Mouse (Mus musculus): Measurements from ENCODE around the gene Hdhd5. TPM values are rescaled to one million over a fixed set of nuclear protein-coding genes. Genes with fewer than 3 reads are reported as not detected.
A peak's percentile ranks its signal among the peaks of the same experiment; 100 is the strongest.

Hdhd5 gene
- polyA plus RNA-seq, 1 experiment: 9.9 TPM

- H3K4me1 ChIP-seq (ENCODE audit: control insufficient read depth, insufficient read depth, insufficient read length, low read length): peaks cover 2% of the 10 kb centered on the region; the same call in 1 of the 2 replicates
- H3K27me3 ChIP-seq (ENCODE audit: control insufficient read depth, insufficient read depth, low read length): no peaks in the 10 kb centered on the region
- H3K4me3 ChIP-seq (ENCODE audit: low read depth, low read length): no peak overlapping the region
- WGBS: 79% methylated on average over 3 of the region's 3 CpGs
- peaks cover 3% of the 10 kb centered on the region for H3K36me3 ChIP-seq (ENCODE audit: control insufficient read depth, insufficient read depth, low read length)
- no peak overlapping the region for H3K27ac ChIP-seq (ENCODE audit: insufficient read depth, low read depth, low read length)
- TF ChIP-seq POLR2A (IDR thresholded peaks at IDR 0.05; ENCODE audit: low read depth, low read length) (no peak), CTCF (IDR thresholded peaks at IDR 0.05; ENCODE audit: extremely low read depth, insufficient read length, insufficient replicate concordance, low read depth, low read length) (no peak)
These were observed 61.9 kb downstream of the Hdhd5 start for GRCm38 (mm10) chr6:120469268-120469667.

GRCm38 (mm10) chr6:120468259-120468658 lies 62.9 kb downstream of the Hdhd5 start:
- H3K36me3 ChIP-seq (ENCODE audit: control insufficient read depth, insufficient read depth, low read length): no peaks in the 10 kb centered on the region
- TF ChIP-seq CTCF (IDR thresholded peaks at IDR 0.05; ENCODE audit: extremely low read depth, insufficient read length, insufficient replicate concordance, low read depth, low read length) (no peak), POLR2A (IDR thresholded peaks at IDR 0.05; ENCODE audit: low read depth, low read length) (no peak)
- 89% methylated on average over 4 of the region's 4 CpGs for WGBS

GRCm38 (mm10) chr6:120466609-120467329 lies 64.3 kb downstream of the Hdhd5 start:
- Histone ChIP-seq H3K36me3 (ENCODE audit: control insufficient read depth, insufficient read depth, low read length) (no peaks in the 10 kb centered on the region), H3K4me3 (ENCODE audit: low read depth, low read length) (no peak overlapping the region), H3K27ac (ENCODE audit: insufficient read depth, low read depth, low read length) (no peak overlapping the region), H3K4me1 (ENCODE audit: control insufficient read depth, insufficient read depth, insufficient read length, low read length) (peaks cover 5% of the 10 kb centered on the region), H3K27me3 (ENCODE audit: control insufficient read depth, insufficient read depth, low read length) (no peaks in the 10 kb centered on the region)
- TF ChIP-seq POLR2A (IDR thresholded peaks at IDR 0.05; ENCODE audit: low read depth, low read length): no peak
- WGBS: 66% methylated on average over 10 of the region's 10 CpGs

More at GRCm38 (mm10) chr6:120468259-120468658, 62.9 kb downstream of the Hdhd5 start:
- Histone ChIP-seq H3K27ac (ENCODE audit: insufficient read depth, low read depth, low read length) (no peak overlapping the region), H3K27me3 (ENCODE audit: control insufficient read depth, insufficient read depth, low read length) (no peaks in the 10 kb centered on the region), H3K4me3 (ENCODE audit: low read depth, low read length) (no peak overlapping the region), H3K4me1 (ENCODE audit: control insufficient read depth, insufficient read depth, insufficient read length, low read length) (peaks cover 3% of the 10 kb centered on the region; the same call in 1 of the 2 replicates)

DNA sequence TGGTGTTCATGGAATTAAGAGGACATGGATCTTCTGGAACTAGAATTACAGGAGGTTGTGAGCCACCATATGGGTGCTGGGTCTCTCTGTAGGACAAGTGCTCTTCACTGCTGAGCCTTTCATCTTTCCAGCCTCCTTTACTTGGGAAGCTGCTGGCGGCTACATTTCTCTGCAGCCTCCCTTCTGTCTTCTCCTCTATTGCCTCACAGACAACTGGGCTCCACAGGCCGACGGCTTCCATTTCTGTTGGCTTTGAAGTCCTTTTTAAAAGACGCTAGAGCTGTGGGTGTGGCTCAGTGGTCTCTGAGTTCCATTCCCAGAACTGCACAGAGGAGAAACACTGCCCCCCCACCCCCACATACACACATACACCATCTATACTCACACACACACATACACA lies 65.7 kb downstream of the Hdhd5 start:
- no peaks in the 10 kb centered on the region for H3K36me3 ChIP-seq (ENCODE audit: control insufficient read depth, insufficient read depth, low read length)
- H3K4me3 ChIP-seq (ENCODE audit: low read depth, low read length): no peak overlapping the region
- no peak for TF ChIP-seq CTCF (IDR thresholded peaks at IDR 0.05; ENCODE audit: extremely low read depth, insufficient read length, insufficient replicate concordance, low read depth, low read length)
- no peak for TF ChIP-seq POLR2A (IDR thresholded peaks at IDR 0.05; ENCODE audit: low read depth, low read length)
- peaks cover 5% of the 10 kb centered on the region for H3K4me1 ChIP-seq (ENCODE audit: control insufficient read depth, insufficient read depth, insufficient read length, low read length)
- H3K27ac ChIP-seq (ENCODE audit: insufficient read depth, low read depth, low read length): no peak overlapping the region
- WGBS: 71% methylated on average over 4 of the region's 4 CpGs
- no peaks in the 10 kb centered on the region for H3K27me3 ChIP-seq (ENCODE audit: control insufficient read depth, insufficient read depth, low read length)

DNA sequence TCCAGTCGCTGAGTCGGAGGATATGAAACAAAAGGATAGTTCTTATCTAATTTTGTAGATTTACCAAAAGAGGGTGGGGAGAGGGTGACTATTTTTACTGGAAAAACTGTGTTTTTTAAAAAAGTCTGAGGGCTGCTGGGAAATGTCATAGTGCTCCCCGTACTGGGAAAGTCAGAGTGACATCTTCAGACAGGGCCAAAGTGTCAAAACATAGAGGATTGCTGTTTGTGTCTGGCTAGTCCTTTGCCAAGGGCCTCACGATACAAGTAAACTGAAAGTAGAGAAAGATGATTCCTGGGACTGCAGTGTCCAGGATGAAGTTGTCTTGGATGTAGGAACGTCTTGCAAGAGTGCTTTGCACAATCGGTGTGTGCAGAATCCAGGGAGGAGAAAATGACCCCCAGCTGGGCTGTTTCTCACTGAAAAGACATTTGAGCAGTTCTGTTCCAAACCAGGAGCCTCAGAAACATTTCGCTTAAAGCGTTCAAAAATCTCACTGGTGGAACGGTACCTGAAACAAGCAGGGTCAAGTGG lies 66.6 kb downstream of the Hdhd5 start:
- Histone ChIP-seq H3K4me3 (ENCODE audit: low read depth, low read length) (peak overlapping the region; percentile 96; the same call in 1 of the 2 replicates), H3K27ac (ENCODE audit: insufficient read depth, low read depth, low read length) (no peak overlapping the region), H3K27me3 (ENCODE audit: control insufficient read depth, insufficient read depth, low read length) (no peaks in the 10 kb centered on the region), H3K36me3 (ENCODE audit: control insufficient read depth, insufficient read depth, low read length) (no peaks in the 10 kb centered on the region), H3K4me1 (ENCODE audit: control insufficient read depth, insufficient read depth, insufficient read length, low read length) (peaks cover 5% of the 10 kb centered on the region)
- TF ChIP-seq POLR2A (IDR thresholded peaks at IDR 0.05; ENCODE audit: low read depth, low read length): no peak
- no peak for TF ChIP-seq CTCF (IDR thresholded peaks at IDR 0.05; ENCODE audit: extremely low read depth, insufficient read length, insufficient replicate concordance, low read depth, low read length)
- WGBS: 67% methylated on average over 9 of the region's 9 CpGs

- no peak overlapping the region for H3K27ac ChIP-seq (ENCODE audit: insufficient read depth, low read depth, low read length)
- no peaks in the 10 kb centered on the region for H3K36me3 ChIP-seq (ENCODE audit: control insufficient read depth, insufficient read depth, low read length)
- peaks cover 5% of the 10 kb centered on the region for H3K4me1 ChIP-seq (ENCODE audit: control insufficient read depth, insufficient read depth, insufficient read length, low read length)
- H3K4me3 ChIP-seq (ENCODE audit: low read depth, low read length): peak overlapping the region; percentile 96
- no peak for TF ChIP-seq POLR2A (IDR thresholded peaks at IDR 0.05; ENCODE audit: low read depth, low read length)
- TF ChIP-seq CTCF (IDR thresholded peaks at IDR 0.05; ENCODE audit: extremely low read depth, insufficient read length, insufficient replicate concordance, low read depth, low read length): no peak
- WGBS: 4% methylated on average over 11 of the region's 11 CpGs
- no peaks in the 10 kb centered on the region for H3K27me3 ChIP-seq (ENCODE audit: control insufficient read depth, insufficient read depth, low read length)
These were observed 67.2 kb downstream of the Hdhd5 start for GRCm38 (mm10) chr6:120463884-120464283.

- no peaks in the 10 kb centered on the region for H3K36me3 ChIP-seq (ENCODE audit: control insufficient read depth, insufficient read depth, low read length)
- WGBS: 1% methylated on average over 89 of the region's 90 CpGs
- H3K4me3 ChIP-seq (ENCODE audit: low read depth, low read length): peak within 1 kb of the TSS; percentile 96
- TF ChIP-seq POLR2A (IDR thresholded peaks at IDR 0.05; ENCODE audit: low read depth, low read length) (peak; percentile 94), CTCF (IDR thresholded peaks at IDR 0.05; ENCODE audit: extremely low read depth, insufficient read length, insufficient replicate concordance, low read depth, low read length) (no peak)
- no peaks in the 10 kb centered on the region for H3K27me3 ChIP-seq (ENCODE audit: control insufficient read depth, insufficient read depth, low read length)
- peaks cover 5% of the 10 kb centered on the region for H3K4me1 ChIP-seq (ENCODE audit: control insufficient read depth, insufficient read depth, insufficient read length, low read length)
- peak within 1 kb of the TSS; percentile 68 for H3K27ac ChIP-seq (ENCODE audit: insufficient read depth, low read depth, low read length)
These were observed 67.8 kb downstream of the Hdhd5 start, which contains the start of gene Il17ra for GRCm38 (mm10) chr6:120463086-120463871. TSS of gene Il17ra (plus strand) at chr6:120463247.
